Mouse (Mus musculus) B cell, adult 2 months (primary cell): ENCODE measurements around the gene Ifngr2.
"Not testable (repeated sequence)": the region's sequence is repeated elsewhere in the genome, so short reads cannot be mapped to it uniquely, and the experiment has no call there.

ENCODE experiments used
- DNase-seq, 2 experiments: peaks; one replicate each; pipeline ENCODE4 v3.0.0; 2022

The Ifngr2 gene

DNA sequence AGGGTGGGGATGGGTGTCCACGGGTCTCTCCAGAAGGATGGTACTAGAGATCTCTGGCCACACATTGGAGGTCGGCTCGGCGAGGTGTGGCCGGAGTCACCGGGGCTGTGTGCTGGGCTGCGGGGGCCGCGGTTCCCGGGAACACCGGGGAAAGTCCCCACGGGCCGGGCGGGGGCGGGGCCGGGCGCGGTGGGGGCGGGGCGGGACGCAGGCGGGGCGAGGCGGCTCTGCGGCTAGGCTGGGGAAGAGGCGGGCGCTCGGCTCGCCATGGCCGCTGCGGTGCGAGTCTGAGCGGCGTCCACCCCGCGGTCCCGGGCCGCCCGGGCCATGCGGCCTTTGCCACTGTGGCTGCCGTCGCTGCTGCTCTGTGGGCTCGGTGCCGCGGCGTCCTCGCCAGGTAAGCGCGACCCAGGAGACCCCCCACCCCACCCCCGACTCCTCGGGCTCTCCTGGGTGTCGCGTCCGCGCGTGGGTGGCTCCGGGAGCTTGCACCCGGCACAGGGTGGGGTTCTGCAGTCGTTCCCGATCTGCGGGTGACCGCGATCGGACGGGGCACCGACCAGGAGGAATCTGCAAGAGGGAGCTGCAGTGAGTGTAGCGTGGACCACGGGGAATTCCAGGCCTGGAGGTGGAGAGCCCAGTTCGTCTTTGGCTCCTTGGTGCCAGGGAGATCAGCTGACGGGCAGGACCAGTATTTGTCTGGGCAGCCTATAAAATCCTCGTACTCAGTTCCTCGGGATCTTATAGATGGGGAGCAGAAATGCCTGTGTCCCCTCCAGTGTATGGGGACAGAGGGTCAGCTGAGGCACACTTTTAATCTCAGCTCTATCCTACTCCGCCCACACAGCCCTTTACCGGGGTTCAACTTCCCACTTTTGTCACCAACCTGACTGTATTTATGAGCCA lies at the start of gene Ifngr2:
Gene Ifngr2 (plus strand): TSS at position 237 of the 906 bp plus-strand sequence.
- DNase-seq = peak; percentile 62 to 70

DNA sequence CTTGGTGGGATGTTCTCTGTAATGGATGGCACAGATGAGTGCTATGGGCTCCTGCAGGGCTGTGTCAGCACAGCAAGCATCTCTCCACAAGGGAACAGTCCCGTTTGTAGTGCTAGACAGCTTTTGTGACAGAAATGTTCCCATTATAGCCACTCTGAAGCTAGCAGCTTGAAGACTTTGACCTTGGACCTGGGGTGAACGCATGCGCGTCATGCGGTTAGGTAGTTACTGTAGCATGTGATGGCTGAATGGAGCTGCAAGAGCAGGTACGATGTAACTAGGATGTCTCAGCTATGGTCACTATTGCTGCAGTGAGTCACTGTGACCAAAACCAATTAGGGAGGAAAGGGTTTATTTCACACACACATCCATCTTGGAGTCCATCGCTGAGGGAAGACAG lies 48.8 kb upstream of the Ifngr2 start:
- DNase-seq = no peak

DNA sequence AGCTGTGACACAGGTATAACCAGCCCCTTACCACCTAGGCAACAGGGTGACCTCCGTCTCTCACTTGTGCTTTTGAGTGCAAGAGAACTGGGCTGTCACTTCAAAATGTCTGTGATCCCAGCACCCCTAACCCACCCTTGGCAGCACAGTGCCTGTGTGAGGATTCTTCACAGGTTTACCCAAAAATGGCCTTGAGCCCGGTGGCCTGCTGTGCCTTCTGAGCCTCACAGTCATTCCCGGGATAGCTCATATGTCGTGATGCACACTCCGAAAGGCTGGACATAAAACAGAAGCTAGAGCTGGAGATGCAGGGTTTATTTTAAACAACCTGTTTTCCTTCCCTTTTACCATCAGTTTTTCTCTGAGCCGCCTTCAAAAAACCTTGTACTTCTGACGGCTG lies 42.2 kb upstream of the Ifngr2 start:
- no peak for DNase-seq

DNA sequence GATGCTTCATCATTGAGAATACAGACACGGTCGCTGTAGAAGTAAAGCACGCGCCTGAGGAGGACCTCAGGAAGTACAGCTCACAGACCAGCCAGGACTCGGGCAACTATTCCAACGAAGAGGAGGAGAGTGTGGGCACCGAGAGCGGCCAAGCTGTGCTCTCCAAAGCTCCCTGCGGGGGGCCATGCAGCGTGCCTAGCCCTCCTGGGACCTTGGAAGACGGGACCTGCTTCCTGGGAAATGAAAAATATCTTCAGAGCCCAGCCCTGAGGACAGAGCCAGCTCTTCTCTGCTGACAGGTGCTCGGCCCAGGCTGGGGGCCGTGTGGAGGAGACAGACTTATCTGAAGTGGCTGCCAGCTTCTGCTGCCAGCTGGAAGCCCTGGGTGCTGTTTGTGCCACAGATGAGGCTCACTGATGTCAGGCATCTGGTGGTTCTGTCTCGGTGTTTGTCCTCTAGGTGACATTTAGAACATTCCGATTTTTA lies 41.7 kb upstream of the Ifngr2 start:
- no peak for DNase-seq

DNA sequence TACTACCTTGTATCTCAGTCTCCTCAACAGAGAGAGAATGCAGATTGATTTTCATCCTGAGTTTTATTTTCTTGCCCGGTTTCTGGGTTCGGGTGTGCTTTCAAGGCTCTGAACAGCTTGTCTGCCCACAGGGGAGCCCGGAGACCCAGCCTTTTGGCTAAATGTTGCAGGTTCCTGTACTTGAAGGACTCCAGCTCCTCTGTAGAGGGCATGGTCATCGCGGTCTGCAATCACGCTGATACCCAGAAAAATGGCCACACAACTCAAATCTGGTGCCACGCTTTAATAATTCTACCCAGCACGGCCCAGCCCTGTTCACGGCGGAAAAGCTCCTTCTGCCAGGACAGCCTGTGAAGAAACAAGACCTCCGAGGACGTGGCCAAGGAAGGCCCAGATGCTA lies 40.5 kb upstream of the Ifngr2 start:
- no peak for DNase-seq

DNA sequence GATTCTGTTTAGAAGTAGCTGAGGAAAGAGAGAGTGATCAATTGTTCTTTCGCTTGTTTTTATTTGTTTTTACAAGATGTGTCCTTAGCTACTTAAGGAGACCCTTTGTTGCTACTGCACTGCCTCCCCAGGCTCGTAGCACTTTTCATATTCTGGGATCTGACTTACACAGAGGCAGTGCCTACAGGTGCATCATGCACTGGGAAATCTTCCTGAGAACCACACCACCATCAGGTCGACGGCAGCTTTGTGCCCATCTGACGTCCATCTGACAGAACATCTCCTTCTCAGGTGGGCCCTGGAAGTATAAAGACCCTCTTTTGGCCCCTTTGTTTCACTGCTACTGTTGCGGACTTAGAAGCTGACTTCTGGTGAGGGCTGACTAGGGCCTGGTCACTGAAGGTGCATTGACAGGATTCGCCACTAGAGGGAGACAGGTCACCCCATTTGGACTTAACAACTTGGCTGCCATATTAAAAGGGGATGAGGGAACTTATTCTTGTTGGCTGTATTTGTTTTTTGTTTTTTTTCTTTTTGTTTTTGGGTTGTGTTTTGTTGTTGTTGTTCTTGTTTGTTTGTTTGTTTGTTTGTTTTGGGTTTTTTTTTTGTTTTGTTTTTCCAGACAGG lies 34.6 kb upstream of the Ifngr2 start:
- DNase-seq = peak; percentile 89 to 91

DNA sequence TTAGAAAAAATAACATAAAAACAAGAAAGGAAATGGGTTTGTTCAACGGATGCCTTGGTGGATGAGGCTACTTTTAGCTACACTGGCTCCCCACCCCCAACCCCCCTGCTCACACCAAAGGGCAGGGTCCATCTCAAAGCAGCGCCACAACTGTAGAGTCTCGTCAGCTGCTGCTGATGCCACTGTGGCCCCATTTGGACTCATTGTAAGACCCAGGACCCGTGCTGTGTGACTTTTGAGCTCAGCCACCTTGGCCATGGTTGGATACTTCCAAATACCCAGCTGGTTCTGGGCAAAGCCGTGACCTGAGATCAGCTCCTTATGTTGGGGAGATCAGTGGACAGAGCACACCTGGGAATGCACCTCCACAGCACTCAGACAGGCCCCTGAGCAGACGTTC lies 33.8 kb upstream of the Ifngr2 start:
- no peak for DNase-seq

DNA sequence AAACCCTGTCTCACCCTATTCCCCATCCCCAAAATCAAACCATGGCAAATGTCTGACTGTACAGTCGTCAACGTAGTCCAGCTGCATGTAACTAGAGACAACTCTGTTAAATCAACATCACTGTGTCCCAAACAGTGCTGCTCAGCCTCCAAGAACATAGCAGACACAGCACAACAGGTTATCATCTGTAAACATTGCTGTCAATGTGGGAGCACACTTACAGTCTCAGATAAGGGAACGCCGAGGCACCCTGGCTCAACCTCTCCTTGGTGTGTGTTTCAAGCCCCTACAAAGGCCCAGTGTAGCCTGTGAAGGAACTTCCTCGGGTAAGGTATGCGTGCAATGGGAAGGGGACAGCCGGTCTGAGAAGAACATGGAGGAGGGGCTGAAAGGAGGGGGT lies 29.9 kb upstream of the Ifngr2 start:
- DNase-seq = no peak

DNA sequence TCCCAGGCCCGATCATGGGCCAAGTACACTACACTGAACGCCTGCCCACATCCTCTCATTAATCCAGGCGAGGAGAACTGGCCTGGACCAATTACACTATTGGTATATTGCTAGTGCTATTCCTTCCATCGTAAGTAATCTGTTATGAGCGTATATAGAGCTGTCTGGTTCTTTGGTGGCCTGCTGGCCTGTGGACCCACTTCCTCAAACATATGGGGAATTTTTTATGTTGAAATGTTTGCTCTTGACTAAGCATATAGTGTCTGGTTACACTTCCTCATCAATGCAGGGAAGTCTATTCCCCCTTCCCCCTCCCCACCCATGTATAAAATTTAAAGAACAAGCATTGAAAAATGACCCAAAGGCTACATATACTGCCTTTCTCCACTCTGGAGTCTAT lies 24.8 kb upstream of the Ifngr2 start:
- DNase-seq = peak; percentile 60 to 71

DNA sequence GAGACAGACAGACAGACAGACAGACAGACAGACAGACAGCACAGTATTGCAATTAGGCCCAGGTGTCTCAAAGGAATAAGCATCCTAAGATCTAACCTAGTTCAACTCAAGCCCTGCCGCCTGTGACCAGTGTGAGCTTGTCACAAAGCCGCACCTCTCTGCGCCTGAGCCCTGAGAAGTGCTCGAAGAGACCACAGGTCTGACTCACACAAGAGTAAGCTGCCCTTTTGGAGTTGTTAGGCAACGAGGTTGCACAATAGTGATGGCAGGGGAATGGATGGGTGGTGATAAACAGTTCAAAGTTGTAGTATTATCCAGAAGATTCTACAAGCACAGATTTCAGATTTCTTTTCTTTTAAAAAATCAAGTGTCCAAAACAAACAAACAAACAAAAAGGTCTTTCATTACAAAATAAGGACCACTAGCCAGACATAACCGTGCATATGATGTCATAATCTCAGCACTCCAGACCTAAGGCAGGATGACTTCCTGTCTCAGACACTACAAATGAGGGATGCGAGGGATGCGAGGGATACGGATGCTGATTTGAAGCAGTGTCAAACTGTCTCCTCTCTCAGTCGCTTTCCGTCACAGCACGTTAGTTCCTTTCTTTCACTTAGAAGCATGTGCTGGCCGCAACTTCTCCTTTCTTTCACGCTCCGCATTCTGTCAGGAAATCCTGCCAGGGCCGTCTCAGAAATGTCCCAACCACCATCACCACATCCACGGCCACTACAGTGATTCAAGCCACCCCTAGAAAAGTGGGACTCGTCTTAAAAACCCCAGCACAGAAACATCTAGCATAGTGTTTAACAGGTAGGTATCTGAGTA lies 24.2 kb upstream of the Ifngr2 start:
- peak; percentile 86 to 89 for DNase-seq

DNA sequence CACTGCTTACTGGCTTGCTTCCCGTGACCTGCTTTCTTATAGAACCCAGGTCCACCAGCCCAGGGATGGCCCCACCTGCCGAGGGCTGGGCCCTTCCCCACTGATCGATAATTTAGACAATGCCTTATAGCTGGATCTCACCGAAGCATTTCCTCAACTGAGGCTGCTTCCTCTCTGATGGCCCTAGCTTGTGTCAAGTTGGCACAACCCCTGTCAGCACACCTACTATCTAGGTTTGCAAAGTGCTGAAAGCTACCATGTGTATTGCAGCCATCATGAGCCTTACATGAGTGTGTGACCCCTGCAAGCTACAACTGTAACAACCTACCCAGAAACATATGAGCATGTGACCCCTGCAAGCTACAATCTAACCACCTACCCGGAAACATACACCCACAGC lies 22.7 kb upstream of the Ifngr2 start:
- DNase-seq = no peak

DNA sequence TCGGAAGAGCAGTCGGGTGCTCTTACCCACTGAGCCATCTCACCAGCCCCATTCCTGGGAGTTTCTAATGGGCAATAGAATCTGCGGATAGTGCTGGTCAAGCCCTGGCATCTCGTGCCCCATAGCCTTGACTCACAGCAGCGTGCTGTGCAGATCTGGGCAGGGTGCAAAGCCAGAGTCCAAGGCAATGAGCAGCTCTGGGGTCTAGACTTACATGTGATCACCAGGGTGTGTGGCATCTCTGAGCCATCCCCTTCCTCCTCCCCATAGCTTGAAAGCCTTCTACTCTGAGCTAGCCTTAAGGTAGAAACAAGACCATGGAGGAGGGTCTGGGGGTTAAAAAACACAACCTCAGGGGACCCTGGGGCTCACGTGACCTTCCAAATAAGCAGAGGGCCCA lies 20.6 kb upstream of the Ifngr2 start:
- no peak for DNase-seq

DNA sequence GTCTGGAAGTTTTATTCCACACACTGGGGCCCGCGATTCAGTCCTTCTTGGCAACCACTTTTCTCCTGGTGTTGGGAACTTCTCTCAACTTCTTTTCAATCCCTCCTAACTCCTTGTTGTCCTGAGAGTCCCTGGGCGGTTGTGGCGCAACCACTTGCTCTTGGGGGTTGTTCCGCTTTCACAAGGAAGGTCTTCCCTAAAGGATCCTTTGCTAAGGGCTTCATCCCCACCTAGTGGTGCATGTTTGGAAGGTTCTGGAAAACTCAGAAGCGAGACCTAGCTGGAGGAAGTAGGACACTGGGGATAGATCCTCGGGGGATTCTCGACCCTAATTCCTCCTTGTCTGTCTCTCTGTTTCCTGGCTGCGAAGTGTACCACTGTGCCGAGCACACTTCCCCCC lies 19.8 kb upstream of the Ifngr2 start:
- peak in 1 of 2 experiments; percentile 26 for DNase-seq

DNA sequence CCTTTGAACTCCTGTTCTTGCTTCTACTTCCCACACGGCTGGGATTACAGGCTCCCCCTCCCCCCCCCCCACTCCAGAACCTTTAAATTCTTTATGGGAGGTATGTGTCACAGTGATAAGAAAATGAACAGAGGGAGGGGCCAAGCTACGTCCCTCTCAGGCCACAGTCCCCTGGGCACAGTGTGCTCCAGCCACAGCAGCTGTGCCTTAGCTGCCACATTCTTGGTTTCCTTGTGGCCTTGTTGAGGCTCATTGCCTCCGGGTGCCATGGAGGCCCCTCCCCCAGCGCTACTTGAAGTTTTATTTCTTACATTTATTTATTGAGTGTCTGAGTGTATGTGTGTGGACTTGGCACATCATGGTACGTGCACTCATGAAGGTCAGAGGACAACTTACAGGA lies 19.4 kb upstream of the Ifngr2 start:
- DNase-seq = no peak

DNA sequence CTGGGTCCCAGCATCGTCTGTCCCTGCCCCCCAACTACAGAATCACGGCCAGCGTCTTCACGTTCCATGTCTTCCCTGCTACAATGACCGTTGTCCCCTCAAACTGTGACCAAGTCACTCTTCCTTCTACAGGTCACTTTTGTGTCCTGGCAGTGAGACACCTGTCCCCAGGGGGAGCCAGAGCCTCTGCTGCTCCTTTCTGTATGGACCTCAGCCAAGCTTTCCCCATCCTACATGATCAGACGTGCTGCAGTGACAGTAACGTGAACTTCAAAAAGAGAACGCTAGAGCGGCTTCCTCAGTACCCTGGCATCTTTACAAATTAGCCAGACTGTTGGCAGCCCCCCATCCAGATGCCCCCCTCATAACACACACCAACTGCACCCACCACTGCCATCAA lies 18.3 kb upstream of the Ifngr2 start:
- DNase-seq = no peak

DNA sequence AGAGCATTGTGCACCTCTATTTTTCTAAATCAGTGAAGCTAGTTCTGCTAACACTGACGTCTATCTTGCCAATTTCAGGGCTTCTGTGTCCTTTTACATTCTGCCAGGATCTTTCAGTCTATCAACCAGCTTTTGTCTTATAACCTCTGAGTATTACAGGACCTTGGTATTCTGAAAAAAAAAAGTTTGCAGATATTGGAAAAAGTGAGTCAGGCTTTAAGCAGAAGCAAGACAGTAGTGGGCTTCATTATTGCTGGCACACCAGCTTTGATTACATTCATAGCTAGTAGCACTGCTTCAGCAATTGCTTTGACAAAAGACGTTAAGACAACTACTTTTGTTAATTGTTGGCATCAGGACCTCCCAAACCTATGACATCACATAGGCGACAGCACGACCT lies 16.0 kb upstream of the Ifngr2 start:
- not testable (repeated sequence) for DNase-seq

DNA sequence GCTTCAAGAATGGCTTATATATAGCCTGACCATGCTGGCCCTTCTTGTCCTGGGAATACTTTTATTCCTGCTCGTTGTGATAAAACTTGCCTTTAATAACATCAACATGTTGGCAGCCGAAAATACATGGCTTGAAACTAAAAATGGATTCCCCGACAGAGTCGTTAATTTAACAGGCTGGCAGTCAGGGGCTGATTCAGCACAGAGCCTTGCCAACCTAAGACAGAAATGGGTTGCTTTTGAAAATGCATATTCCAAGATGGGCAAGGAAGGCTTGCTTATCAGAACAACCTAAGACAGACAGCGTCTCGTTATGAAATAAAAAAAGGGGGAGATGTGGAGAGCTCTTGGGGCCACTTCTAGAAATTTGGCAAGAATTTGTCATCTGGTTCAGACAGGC lies 15.0 kb upstream of the Ifngr2 start:
- no peak for DNase-seq

DNA sequence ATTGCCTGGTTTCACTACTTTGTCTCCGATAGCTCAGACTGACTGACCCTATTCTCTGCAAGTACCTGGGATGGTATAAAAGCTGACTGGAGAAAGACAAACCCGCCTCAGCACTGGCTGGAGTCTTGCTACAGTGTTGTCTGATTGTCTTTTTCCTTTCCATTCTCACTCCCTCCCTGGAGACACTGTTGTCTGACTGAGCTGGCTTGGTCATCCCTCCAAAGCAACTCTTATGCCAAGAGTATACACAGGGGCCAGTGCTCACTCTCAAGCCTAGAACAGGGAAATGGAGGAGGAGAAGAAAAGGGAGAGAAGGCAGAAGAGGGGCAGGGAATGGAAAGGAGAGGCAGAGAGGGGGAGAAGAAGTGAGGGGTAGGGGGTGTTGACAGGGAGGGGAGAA lies 14.4 kb upstream of the Ifngr2 start:
- no peak for DNase-seq

DNA sequence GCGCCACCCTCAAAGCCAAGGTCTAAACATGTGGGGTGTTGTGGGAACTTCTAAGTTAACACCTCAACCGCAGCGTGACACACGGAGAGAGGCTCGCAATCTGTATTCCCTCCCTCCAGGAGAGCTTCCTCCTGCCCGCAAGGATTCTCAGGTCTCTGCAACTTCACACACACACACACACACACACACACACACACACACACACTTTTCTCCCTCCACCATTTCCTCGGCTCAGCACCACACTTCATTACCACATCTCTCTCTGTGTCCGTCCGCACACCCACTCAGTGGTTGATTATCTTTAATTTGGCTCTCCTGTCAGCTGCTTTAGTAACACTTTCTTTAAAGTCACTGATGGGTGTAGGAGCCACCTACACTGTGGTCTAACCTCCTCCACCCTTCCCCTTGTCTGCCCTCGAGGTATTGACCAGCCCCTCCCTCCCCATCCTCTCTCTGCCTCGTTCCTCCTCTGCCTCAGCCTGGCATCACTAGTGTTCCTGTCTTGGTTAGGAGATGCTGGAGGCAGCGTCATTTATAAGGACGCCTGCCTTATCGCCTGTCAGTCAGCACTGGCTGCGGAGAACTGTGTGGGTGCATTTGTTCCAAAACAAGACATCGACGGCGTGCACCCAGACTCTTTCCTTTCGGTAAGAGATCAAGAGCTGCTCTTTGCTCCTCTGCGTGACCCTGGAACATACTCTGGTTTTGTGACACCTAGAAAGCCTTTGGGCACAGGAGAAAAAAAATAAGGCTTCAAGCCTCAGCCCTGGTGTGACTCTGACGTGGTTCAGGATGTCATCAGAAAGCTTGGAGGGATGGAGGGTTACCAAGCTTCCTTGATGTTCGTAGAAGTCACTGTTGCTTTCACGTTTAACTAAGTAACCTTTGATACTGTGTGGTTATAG lies 13.5 kb upstream of the Ifngr2 start:
- peak; percentile 60 to 65 for DNase-seq

DNA sequence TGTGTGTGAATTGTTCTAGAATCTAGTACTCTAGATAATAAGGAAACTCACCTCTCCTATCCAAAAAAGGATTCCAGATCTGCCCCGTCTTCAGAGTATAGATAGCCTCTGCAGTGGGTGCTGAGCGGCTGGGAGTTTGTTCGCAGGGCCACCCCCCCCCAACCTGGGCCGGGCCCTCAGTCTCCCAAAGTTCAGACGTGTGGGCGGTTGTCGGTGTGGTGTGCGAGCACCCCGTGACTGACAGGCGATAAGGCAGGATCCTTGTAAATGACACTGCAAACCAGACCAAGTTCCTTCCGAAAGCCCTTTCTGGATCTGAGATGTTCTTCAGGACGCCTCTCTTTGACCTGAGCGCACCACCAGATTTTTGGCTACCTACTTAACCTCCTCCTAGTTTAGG lies 12.4 kb upstream of the Ifngr2 start:
- DNase-seq = peak in 1 of 2 experiments; percentile 47

DNA sequence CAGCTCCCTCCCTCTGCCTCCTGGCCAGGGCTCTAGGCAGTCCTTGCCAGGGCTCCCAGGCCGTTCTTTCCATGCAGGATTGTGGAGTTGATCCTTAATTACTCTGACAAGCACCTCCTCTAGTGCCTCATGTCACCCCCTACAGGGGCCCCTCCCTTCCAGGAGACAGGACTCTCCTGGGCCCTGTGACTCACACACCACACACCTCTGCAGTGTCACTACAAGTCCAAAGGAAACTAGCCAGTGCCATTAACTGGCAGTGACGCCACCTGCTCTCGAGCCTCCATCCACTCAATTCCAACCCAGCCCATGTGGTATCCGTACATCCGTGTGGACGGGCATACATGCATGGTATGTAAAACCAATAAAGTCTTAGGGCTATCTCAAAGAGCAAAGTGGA lies 12.0 kb upstream of the Ifngr2 start:
- DNase-seq = no peak

DNA sequence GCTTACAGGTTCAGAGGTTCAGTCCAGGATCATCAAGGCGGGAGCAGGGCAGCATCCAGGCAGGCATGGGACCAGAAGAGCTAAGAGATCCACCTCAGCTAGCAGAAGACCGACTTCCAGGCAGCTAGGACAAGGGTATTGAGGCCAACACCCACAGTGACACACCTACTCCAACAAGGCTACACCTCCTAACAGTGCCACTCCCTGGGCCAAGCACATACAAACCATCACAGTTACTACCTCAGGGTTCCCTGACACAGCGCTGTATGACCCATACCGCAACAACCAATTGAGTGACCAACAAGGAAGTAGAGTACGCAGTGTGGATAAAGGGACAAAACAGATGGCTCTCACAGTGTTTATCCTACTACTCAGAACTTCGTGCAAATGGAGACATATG lies 10.5 kb upstream of the Ifngr2 start:
- no peak for DNase-seq
